Mouse (Mus musculus) forebrain, postnatal 0 days (tissue): Measurements from ENCODE around the gene Zic1. TPM values are rescaled to one million over a fixed set of nuclear protein-coding genes. Genes with fewer than 3 reads are reported as not detected.

Experiments used
- ATAC-seq: fragments of 200-750 bp; cut with Nextera tagmentation; 2 replicates; pipeline ENCODE4 v1.8.0; 2017; ENCODE audit warnings: mild to moderate bottlenecking, moderate library complexity
- DNase-seq: peaks from one replicate; pipeline ENCODE4 v3.0.0-alpha.2; 2015
- H3K27ac ChIP-seq: fragments of 300-500 bp; sonication (generic); 2 replicates; pipeline ENCODE4 v1.5.1; 2014; ENCODE audit warnings: low read depth, mild to moderate bottlenecking, antibody characterized with exemption, low read length, moderate library complexity, mixed read lengths
- H3K27me3 ChIP-seq: fragments of 300-500 bp; sonication (generic); 2 replicates; pipeline ENCODE4 v1.6.1; 2014; ENCODE audit warnings: mild to moderate bottlenecking, low read length, mixed read lengths; ENCODE audit not compliant: insufficient read depth
- H3K36me3 ChIP-seq: fragments of 300-500 bp; sonication (generic); 2 replicates; pipeline ENCODE4 v1.6.1; 2014; ENCODE audit warnings: mild to moderate bottlenecking, moderate library complexity; ENCODE audit not compliant: insufficient read depth
- H3K4me1 ChIP-seq: fragments of 300-500 bp; sonication (generic); 2 replicates; pipeline ENCODE4 v1.6.1; 2014; ENCODE audit warnings: antibody characterized with exemption; ENCODE audit not compliant: insufficient read depth
- H3K4me2 ChIP-seq: fragments of 300-500 bp; sonication (generic); 2 replicates; pipeline ENCODE4 v1.6.1; 2014; ENCODE audit warnings: low read depth, mild to moderate bottlenecking, moderate library complexity
- H3K4me3 ChIP-seq: fragments of 300-500 bp; sonication (generic); 2 replicates; pipeline ENCODE4 v1.5.1; 2014; ENCODE audit warnings: low read depth, low read length, mixed read lengths
- H3K9ac ChIP-seq: fragments of 300-500 bp; sonication (generic); 2 replicates; pipeline ENCODE4 v1.6.1; 2014; ENCODE audit warnings: mild to moderate bottlenecking
- H3K9me3 ChIP-seq: fragments of 300-500 bp; sonication (generic); 2 replicates; pipeline ENCODE4 v1.6.1; 2016; ENCODE audit warnings: low read length
- CTCF ChIP-seq: sonication (generic); IDR thresholded peaks from 2 replicates; pipeline ENCODE4 v1.5.1; 2016; ENCODE audit warnings: antibody characterized with exemption, control low read depth, low read depth
- WGBS: fragments of 180-500 bp; shearing (Covaris S2); extraction: QIAGEN DNeasy Blood & Tissue Kit; methylation state at CpG from one replicate; pipeline ENCODE4 v1.1.7; 2014; 5-methylcytosine and 5-hydroxymethylcytosine counted together
- polyA plus RNA-seq: library from polyadenylated mRNA; unstranded; fragments of >200 nt; fragmentation: Nextera tagmentation; extraction: Ambion mirVana; gene quantifications from 2 replicates; pipeline ENCODE4 v1.2.1, GENCODE M21; 2015
- total RNA-seq: library from RNA; depleted of rRNA; stranded (reverse); fragments of >200 nt; gene quantifications from 2 replicates; pipeline ENCODE4 v1.2.3, GENCODE M21; 2014

Gene Zic1
- total and polyA plus RNA-seq, 2 experiments from 2014 or later, result 8.9 to 127 TPM

- no peak for TF ChIP-seq CTCF
- Histone ChIP-seq H3K36me3 (no peaks in the 10 kb centered on the region), H3K4me2 (peak within 1 kb of the TSS; percentile 47), H3K9me3 (no peaks in the 10 kb centered on the region), H3K9ac (peak within 1 kb of the TSS; percentile 51), H3K27me3 (peaks cover 26% of the 10 kb centered on the region), H3K4me3 (peak within 1 kb of the TSS; percentile 37), H3K27ac (peak within 1 kb of the TSS; percentile 77), H3K4me1 (no peaks in the 10 kb centered on the region)
- WGBS, result under 1% methylated on average over 45 of the region's 45 CpGs
- DNase-seq, result peak; percentile 69
- peak; percentile 50 for ATAC-seq
These were observed 3.6 kb downstream of the Zic1 start, which contains the start of gene Zic4 for GRCm38 (mm10) chr9:91361856-91362601. Gene Zic4, plus strand, starts transcription at chr9:91362413.

GRCm38 (mm10) chr9:91361033-91361855 is 4.4 kb downstream of the Zic1 start:
- peak; percentile 48 for DNase-seq
- WGBS, result 3% methylated on average over 35 of the region's 35 CpGs
- peak overlapping the region; percentile 37 for H3K4me3 ChIP-seq
- no peak for TF ChIP-seq CTCF
- H3K9me3 ChIP-seq, result no peaks in the 10 kb centered on the region
- no peaks in the 10 kb centered on the region for H3K4me1 ChIP-seq
- H3K27me3 ChIP-seq, result peaks cover 28% of the 10 kb centered on the region
- H3K36me3 ChIP-seq, result no peaks in the 10 kb centered on the region
- H3K9ac ChIP-seq, result peak overlapping the region; percentile 51
- H3K4me2 ChIP-seq, result peak overlapping the region; percentile 27
- H3K27ac ChIP-seq, result peak overlapping the region; percentile 46; the same call in 1 of the 2 replicates
- peak; percentile 6; the same call in 1 of the 2 replicates for ATAC-seq

- Histone ChIP-seq H3K27ac (0 out of 2 replicates have a peak overlapping the region, but pooled peaks have one; percentile 46), H3K9me3 (no peaks in the 10 kb centered on the region), H3K4me3 (peak overlapping the region; percentile 37), H3K9ac (no peak overlapping the region; the same call in 1 of the 2 replicates), H3K4me1 (no peaks in the 10 kb centered on the region), H3K4me2 (peak overlapping the region; percentile 27), H3K27me3 (peaks cover 36% of the 10 kb centered on the region), H3K36me3 (no peaks in the 10 kb centered on the region)
- DNase-seq (peak; percentile 52), ATAC-seq (no peak)
- 33% methylated on average over 21 of the region's 21 CpGs for WGBS
- TF ChIP-seq CTCF, result no peak
These were observed 5.2 kb downstream of the Zic1 start for GRCm38 (mm10) chr9:91360151-91361032.

- Histone ChIP-seq H3K9me3 (no peaks in the 10 kb centered on the region), H3K4me2 (peak overlapping the region; percentile 18), H3K9ac (peak overlapping the region; percentile 32), H3K27me3 (peaks cover 49% of the 10 kb centered on the region), H3K27ac (0 out of 2 replicates have a peak overlapping the region, but pooled peaks have one; percentile 52), H3K4me3 (peak overlapping the region; percentile 21; the same call in 1 of the 2 replicates), H3K4me1 (no peaks in the 10 kb centered on the region), H3K36me3 (no peaks in the 10 kb centered on the region)
- TF ChIP-seq CTCF, result no peak
- DNase-seq (peak; percentile 49), ATAC-seq (no peak)
- 38% methylated on average over 10 of the region's 10 CpGs for WGBS
These were observed 6.5 kb downstream of the Zic1 start for GRCm38 (mm10) chr9:91358851-91359687.

- ATAC-seq (no peak), DNase-seq (no peak)
- WGBS, result 47% methylated on average over 3 of the region's 3 CpGs
- TF ChIP-seq CTCF, result no peak
- Histone ChIP-seq H3K27ac (no peak overlapping the region), H3K4me2 (0 out of 2 replicates have a peak overlapping the region, but pooled peaks have one; percentile 13), H3K4me1 (no peaks in the 10 kb centered on the region), H3K9me3 (no peaks in the 10 kb centered on the region), H3K4me3 (no peak overlapping the region), H3K9ac (no peak overlapping the region), H3K36me3 (no peaks in the 10 kb centered on the region), H3K27me3 (peaks cover 50% of the 10 kb centered on the region)
These were observed 8.3 kb downstream of the Zic1 start for GRCm38 (mm10) chr9:91357321-91357720.
